Mouse (Mus musculus) limb, embryonic 15.5 days (tissue): Measurements from ENCODE around the gene Stam2. TPM values are rescaled to one million over a fixed set of nuclear protein-coding genes. Genes with fewer than 3 reads are reported as not detected.

Experiments used
- ATAC-seq: fragments of 200-750 bp; cut with Nextera tagmentation; 2 replicates; pipeline ENCODE4 v1.8.0; 2017; ENCODE audit warnings: low read depth, moderate TSS enrichment; ENCODE audit not compliant: insufficient number of reproducible peaks, low FRiP score, low TSS enrichment
- H3K27ac ChIP-seq: fragments of 300-500 bp; sonication (generic); 2 replicates; pipeline ENCODE4 v1.5.1; 2015; ENCODE audit warnings: moderate library complexity, mild to moderate bottlenecking, inconsistent platforms
- H3K27me3 ChIP-seq: fragments of 300-500 bp; sonication (generic); 2 replicates; pipeline ENCODE4 v1.6.1; 2015; ENCODE audit warnings: inconsistent platforms
- H3K36me3 ChIP-seq: fragments of 300-500 bp; sonication (generic); 2 replicates; pipeline ENCODE4 v1.6.1; 2015; ENCODE audit warnings: inconsistent platforms
- H3K4me1 ChIP-seq: fragments of 300-500 bp; sonication (generic); 2 replicates; pipeline ENCODE4 v1.6.1; 2015; ENCODE audit warnings: inconsistent platforms
- H3K4me2 ChIP-seq: fragments of 300-500 bp; sonication (generic); 2 replicates; pipeline ENCODE4 v1.6.1; 2015; ENCODE audit warnings: mild to moderate bottlenecking, inconsistent platforms
- H3K4me3 ChIP-seq: fragments of 300-500 bp; sonication (generic); 2 replicates; pipeline ENCODE4 v1.5.1; 2015; ENCODE audit warnings: mild to moderate bottlenecking, inconsistent platforms
- H3K9ac ChIP-seq: fragments of 300-500 bp; sonication (generic); 2 replicates; pipeline ENCODE4 v1.6.1; 2015; ENCODE audit warnings: inconsistent platforms
- H3K9me3 ChIP-seq: fragments of 300-500 bp; sonication (generic); 2 replicates; pipeline ENCODE4 v1.6.1; 2016; ENCODE audit warnings: inconsistent platforms
- WGBS: fragments of 180-500 bp; shearing (Covaris S2); methylation state at CpG from one replicate; pipeline ENCODE4 v1.1.7; 2015; 5-methylcytosine and 5-hydroxymethylcytosine counted together
- polyA plus RNA-seq: library from polyadenylated mRNA; unstranded; fragments of >200 nt; fragmentation: Nextera tagmentation; extraction: Ambion mirVana; gene quantifications from 2 replicates; pipeline ENCODE4 v1.2.1, GENCODE M21; 2015

The Stam2 gene
- polyA plus RNA-seq, 1 experiment from 2014 or later: 35.3 TPM

DNA sequence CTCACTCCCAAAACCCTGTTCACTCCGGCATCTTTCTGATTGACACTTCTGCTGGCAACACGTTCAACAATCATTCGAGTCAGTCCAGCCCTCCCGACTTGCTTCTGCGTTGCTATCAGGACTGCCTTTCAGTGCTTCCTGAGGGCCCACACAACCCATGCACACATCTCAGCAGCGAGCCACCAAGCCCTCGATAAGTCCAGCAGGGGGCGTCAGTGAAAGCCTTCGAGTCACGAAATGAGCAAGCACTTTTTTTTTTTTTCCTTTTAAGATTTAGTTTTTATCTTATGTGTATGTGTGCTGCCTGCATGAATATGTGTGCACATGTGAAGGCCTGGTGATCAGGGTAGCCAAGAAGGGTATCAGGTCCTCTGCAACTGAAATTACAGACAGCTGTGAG, 16.5 kb upstream of the Stam2 start:
- H3K4me2 ChIP-seq: no peak overlapping the region
- ATAC-seq: no peak
- WGBS: 27% methylated on average over 10 of the region's 10 CpGs
- H3K9me3 ChIP-seq: no peaks in the 10 kb centered on the region
- H3K27ac ChIP-seq: no peak overlapping the region
- H3K4me1 ChIP-seq: no peaks in the 10 kb centered on the region
- no peak overlapping the region for H3K9ac ChIP-seq
- H3K4me3 ChIP-seq: no peak overlapping the region
- H3K36me3 ChIP-seq: no peaks in the 10 kb centered on the region
- no peaks in the 10 kb centered on the region for H3K27me3 ChIP-seq

DNA sequence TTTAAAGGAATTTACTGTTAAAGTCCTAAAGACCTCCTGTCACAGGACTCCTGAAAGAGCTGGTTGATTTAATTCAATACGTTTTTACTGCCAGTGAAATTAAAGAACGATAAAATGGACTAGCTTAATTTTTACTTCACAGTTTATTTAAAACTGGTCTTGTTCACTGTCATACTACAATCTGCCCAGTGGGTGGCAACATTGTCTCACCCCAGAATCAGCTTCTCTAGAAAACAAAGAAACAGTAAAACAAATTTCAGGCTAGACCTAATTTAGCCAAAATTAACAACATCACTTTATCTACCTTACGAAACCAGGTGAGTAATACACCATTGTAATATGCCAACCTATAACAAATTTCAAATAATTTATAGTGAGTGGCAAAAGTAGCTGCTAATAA, 14.6 kb upstream of the Stam2 start:
- H3K4me2 ChIP-seq: no peak overlapping the region
- H3K4me1 ChIP-seq: no peaks in the 10 kb centered on the region
- H3K9me3 ChIP-seq: no peaks in the 10 kb centered on the region
- no peak overlapping the region for H3K9ac ChIP-seq
- H3K27me3 ChIP-seq: no peaks in the 10 kb centered on the region
- WGBS: 9% methylated on average over 3 of the region's 3 CpGs
- H3K4me3 ChIP-seq: no peak overlapping the region
- no peak overlapping the region for H3K27ac ChIP-seq
- H3K36me3 ChIP-seq: no peaks in the 10 kb centered on the region
- ATAC-seq: no peak

DNA sequence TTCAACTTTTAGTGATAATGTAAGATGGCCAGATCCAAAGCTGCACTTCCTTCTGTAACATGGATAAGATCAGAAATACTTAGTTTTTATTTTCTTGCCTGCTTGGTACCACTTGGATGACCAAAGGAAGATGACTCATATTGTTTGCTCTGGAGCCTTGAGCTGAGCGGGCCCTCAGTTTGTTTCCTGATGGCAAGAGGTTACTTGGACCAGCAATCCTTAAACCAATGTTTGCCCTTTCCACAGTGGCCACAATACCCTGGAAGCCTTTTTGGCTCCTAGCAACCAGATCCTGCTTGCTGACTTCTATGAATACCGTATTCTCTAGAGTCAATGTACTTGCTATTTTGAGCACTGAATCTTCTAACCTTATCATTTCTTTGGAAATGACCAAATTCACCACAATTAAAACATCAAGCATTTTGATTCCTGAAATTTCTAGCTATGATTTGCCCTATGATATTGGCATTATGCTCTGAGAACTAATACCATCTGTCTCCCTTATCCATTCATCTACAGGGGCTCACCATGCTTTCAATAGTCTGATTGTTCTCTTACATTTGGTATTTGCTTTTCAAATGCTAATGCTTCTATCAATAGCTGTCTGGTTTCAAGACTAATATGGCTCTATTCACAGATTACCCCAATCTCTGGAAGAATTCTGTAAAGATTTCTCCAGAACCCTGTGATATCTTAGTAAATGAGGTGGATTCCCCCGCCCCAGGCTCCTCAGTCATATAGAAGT, 11.7 kb upstream of the Stam2 start:
- Histone ChIP-seq H3K4me1 (no peaks in the 10 kb centered on the region), H3K36me3 (no peaks in the 10 kb centered on the region), H3K27ac (no peak overlapping the region), H3K9ac (no peak overlapping the region), H3K9me3 (no peaks in the 10 kb centered on the region), H3K4me2 (no peak overlapping the region), H3K4me3 (no peak overlapping the region), H3K27me3 (no peaks in the 10 kb centered on the region)
- ATAC-seq: no peak
- WGBS: 83% methylated on average over 3 of the region's 3 CpGs

DNA sequence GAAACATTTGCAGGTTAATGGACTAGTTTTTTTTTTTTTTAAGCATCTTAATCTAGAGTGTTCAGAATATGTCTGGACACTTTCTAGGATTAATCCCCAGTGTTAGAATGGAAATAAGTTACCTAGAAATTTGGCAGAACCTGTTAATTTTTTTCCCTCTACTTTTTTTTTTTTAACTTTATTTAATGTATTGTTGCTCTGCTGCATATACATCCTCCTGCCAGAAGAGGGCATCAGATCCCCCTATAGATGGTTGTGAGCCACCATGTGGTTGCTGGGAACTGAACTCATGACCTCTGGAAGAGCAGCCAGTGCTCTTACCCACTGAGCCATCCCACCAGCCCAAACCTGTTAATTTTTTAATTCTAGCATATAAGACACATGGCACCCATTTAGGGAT, 2.0 kb upstream of the Stam2 start:
- H3K9me3 ChIP-seq: no peaks in the 10 kb centered on the region
- H3K27ac ChIP-seq: no peak overlapping the region
- peaks cover 10% of the 10 kb centered on the region; the same call in 1 of the 2 replicates for H3K4me1 ChIP-seq
- no peak overlapping the region for H3K9ac ChIP-seq
- H3K36me3 ChIP-seq: no peaks in the 10 kb centered on the region
- no peak overlapping the region for H3K4me3 ChIP-seq
- H3K4me2 ChIP-seq: no peak overlapping the region
- ATAC-seq: no peak
- H3K27me3 ChIP-seq: no peaks in the 10 kb centered on the region

DNA sequence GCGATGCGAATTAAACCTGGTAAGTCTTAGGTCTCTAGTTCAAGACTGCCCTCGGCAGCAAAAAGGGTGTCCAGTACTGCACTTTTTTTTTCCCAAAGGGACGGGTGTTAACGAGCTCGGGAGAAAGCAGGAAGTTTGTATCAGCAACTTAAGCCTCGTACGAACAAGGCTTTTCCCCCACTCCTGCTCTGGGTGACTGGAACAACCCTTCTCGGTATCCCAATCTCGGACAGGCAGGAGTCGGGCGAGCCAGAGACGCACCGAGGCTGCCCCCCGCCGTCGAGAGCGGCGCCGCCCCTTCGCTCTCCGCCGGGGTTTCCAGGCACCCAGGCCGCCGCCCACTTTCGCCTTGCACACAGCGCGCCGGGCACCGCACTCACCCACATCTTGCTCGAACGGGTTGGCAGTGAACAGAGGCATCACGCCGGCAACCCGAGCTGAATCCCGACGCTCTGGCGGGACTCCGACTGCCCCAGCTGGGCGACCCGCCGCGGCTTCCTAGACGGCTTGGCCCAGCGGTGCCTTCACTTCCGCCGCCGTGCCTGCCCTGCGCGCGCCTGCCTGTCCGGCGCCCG, 313 bp downstream of the Stam2 start:
- Histone ChIP-seq H3K36me3 (no peaks in the 10 kb centered on the region), H3K27ac (peak overlapping the region; percentile 99), H3K27me3 (no peaks in the 10 kb centered on the region), H3K4me1 (peaks cover 10% of the 10 kb centered on the region; the same call in 1 of the 2 replicates), H3K9me3 (no peaks in the 10 kb centered on the region), H3K4me2 (peak overlapping the region; percentile 78), H3K9ac (peak overlapping the region; percentile 81), H3K4me3 (peak overlapping the region; percentile 89)
- peak; percentile 89 for ATAC-seq
- under 1% methylated on average over 54 of the region's 54 CpGs for WGBS

GRCm38 (mm10) chr2:52740596-52740995, 1.5 kb downstream of the Stam2 start:
- Histone ChIP-seq H3K4me3 (no peak overlapping the region), H3K27me3 (no peaks in the 10 kb centered on the region), H3K4me2 (no peak overlapping the region), H3K27ac (no peak overlapping the region), H3K9me3 (no peaks in the 10 kb centered on the region), H3K36me3 (no peaks in the 10 kb centered on the region), H3K9ac (no peak overlapping the region), H3K4me1 (peaks cover 10% of the 10 kb centered on the region; the same call in 1 of the 2 replicates)
- WGBS: 69% methylated on average over 4 of the region's 4 CpGs
- ATAC-seq: no peak

- no peaks in the 10 kb centered on the region for H3K9me3 ChIP-seq
- H3K4me2 ChIP-seq: no peak overlapping the region
- no peak for ATAC-seq
- no peak overlapping the region for H3K4me3 ChIP-seq
- no peak overlapping the region for H3K27ac ChIP-seq
- no peak overlapping the region for H3K9ac ChIP-seq
- no peaks in the 10 kb centered on the region for H3K4me1 ChIP-seq
- 95% methylated on average over 7 of the region's 7 CpGs for WGBS
- H3K27me3 ChIP-seq: no peaks in the 10 kb centered on the region
- no peaks in the 10 kb centered on the region for H3K36me3 ChIP-seq
Measured at GRCm38 (mm10) chr2:52734504-52734903, 7.6 kb downstream of the Stam2 start.

DNA sequence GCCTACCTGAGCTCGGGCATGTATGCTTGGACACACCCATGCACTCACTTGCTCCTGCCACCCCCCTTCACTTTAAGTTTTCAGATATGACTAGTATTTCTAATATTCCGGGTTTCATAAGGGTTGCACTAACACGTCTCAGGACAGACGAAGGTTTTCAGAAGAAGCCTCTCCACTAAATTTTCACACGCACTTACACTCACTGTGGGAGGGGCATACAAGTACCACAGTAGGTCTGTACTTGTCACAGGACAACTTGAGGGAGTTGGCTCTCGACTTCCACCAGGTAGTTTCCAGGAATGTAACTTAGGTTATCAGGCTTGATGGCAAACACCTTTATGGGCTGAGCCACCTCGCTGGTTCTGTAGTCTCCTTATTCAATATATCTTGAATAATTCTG, 8.4 kb downstream of the Stam2 start:
- ATAC-seq: no peak
- Histone ChIP-seq H3K9ac (no peak overlapping the region), H3K9me3 (no peaks in the 10 kb centered on the region), H3K27me3 (no peaks in the 10 kb centered on the region), H3K27ac (no peak overlapping the region), H3K4me1 (no peaks in the 10 kb centered on the region), H3K4me2 (no peak overlapping the region), H3K36me3 (no peaks in the 10 kb centered on the region), H3K4me3 (no peak overlapping the region)
- WGBS: 88% methylated on average over 7 of the region's 7 CpGs

DNA sequence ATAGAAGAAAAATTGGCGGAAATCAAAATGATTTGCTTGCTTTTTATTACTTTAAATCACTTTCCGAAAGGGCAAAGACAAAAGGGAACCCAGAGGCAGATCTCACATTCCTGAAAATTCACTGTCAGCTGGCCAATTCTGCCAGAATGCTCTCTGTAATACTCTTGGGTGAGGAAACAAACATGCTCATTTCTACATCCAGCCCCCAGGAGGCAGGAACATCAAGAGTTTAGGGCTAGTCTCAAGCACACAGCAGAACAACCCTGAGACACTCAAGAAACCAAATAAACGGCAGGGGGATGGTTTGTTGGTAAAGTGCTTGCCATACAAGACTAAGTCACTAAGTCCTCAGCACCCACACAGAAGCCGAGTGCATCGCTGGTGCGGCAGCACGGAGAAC, 9.5 kb downstream of the Stam2 start:
- H3K36me3 ChIP-seq: no peaks in the 10 kb centered on the region
- H3K4me3 ChIP-seq: no peak overlapping the region
- no peak overlapping the region for H3K27ac ChIP-seq
- no peak overlapping the region for H3K4me2 ChIP-seq
- 84% methylated on average over 7 of the region's 7 CpGs for WGBS
- no peak for ATAC-seq
- no peaks in the 10 kb centered on the region for H3K27me3 ChIP-seq
- no peak overlapping the region for H3K9ac ChIP-seq
- H3K9me3 ChIP-seq: no peaks in the 10 kb centered on the region
- no peaks in the 10 kb centered on the region for H3K4me1 ChIP-seq

DNA sequence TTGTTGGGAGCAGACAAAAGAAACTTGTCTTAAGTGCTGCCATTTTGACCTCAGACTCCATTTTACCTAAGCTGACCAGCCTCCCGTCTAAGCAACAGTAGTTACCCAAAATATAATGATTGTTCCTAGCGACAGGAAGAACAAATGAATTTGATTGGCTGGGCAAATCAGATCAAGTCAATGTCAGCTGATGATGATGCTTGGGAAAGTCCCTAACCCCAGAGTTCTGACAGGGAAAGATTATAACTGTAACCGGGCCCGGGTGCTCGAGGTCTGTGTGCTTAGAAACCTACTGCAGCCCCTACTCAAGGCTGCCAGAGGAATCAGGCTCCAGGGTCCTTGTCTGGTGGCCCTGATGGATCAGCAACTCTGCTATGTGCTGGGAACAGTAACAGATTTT, 10.1 kb downstream of the Stam2 start:
- no peaks in the 10 kb centered on the region for H3K27me3 ChIP-seq
- WGBS: 88% methylated on average over 5 of the region's 5 CpGs
- H3K27ac ChIP-seq: no peak overlapping the region
- ATAC-seq: no peak
- H3K4me3 ChIP-seq: no peak overlapping the region
- H3K4me2 ChIP-seq: no peak overlapping the region
- no peak overlapping the region for H3K9ac ChIP-seq
- no peaks in the 10 kb centered on the region for H3K9me3 ChIP-seq
- no peaks in the 10 kb centered on the region for H3K4me1 ChIP-seq
- no peaks in the 10 kb centered on the region for H3K36me3 ChIP-seq

- Histone ChIP-seq H3K4me3 (no peak overlapping the region), H3K4me1 (no peaks in the 10 kb centered on the region), H3K27ac (no peak overlapping the region), H3K4me2 (no peak overlapping the region), H3K9me3 (no peaks in the 10 kb centered on the region), H3K27me3 (no peaks in the 10 kb centered on the region), H3K9ac (no peak overlapping the region), H3K36me3 (no peaks in the 10 kb centered on the region)
- no peak for ATAC-seq
- 88% methylated on average over 6 of the region's 6 CpGs for WGBS
Measured at GRCm38 (mm10) chr2:52730891-52731290, 11.2 kb downstream of the Stam2 start.

DNA sequence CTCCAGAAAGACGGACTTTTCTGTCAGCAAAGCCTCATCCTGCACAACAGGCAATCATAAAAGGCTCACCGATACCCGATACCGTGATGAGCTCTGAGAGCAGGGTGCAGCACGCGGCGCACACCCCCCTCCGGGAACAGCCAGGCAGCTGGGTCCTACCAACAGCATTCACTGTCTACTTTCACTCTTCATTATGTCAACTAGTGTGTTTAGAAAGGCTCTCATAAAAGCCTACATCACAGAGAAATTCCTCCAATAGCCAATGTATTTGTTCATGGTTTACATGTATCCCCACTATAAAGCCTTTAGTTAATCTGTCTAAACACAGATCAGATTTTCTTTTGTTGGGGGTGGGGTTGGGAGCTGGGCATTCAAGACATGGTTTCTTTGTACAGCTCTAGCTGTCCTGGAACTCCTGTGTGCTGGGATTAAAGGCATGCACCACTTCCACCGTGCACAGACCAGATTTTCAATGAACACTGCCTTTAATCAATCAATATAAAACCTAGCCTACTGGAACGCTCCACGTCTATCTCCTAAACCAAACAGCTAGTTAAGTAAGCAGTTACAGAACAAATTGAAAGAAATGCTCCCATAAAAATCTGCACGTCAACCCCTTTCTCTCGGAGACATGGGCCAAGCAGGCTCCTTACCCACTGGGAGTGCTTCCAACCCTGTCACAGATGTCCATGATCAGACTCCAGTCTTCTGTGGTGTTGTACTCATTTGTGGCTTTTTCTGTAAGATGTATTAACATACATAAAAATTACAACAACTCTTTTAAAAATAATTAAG, 21.7 kb downstream of the Stam2 start:
- Histone ChIP-seq H3K27ac (no peak overlapping the region), H3K4me1 (no peaks in the 10 kb centered on the region), H3K36me3 (no peaks in the 10 kb centered on the region), H3K27me3 (no peaks in the 10 kb centered on the region), H3K9me3 (no peaks in the 10 kb centered on the region), H3K9ac (no peak overlapping the region), H3K4me2 (no peak overlapping the region), H3K4me3 (no peak overlapping the region)
- ATAC-seq: no peak
- 45% methylated on average over 13 of the region's 13 CpGs for WGBS
